Mouse (Mus musculus) adrenal gland, adult (tissue): Measurements from ENCODE around the gene Borcs6.

ENCODE experiments used
- DNase-seq, 2 experiments: peaks; one replicate each; pipeline ENCODE4 v3.0.0; 2022 to 2023; ENCODE audit warnings: low spot score in 1 of 2; ENCODE audit not compliant: inconsistent age in 2 of 2

The Borcs6 gene

GRCm38 (mm10) chr11:69047592-69047991 is 11.9 kb upstream of the Borcs6 start:
- no peak for DNase-seq

GRCm38 (mm10) chr11:69048151-69048550 is 11.4 kb upstream of the Borcs6 start:
- no peak for DNase-seq

- peak in 1 of 2 experiments; percentile 46 for DNase-seq
Observed at GRCm38 (mm10) chr11:69050748-69051147, 8.8 kb upstream of the Borcs6 start.

- no peak for DNase-seq
Observed at GRCm38 (mm10) chr11:69051771-69052170, 7.7 kb upstream of the Borcs6 start.

GRCm38 (mm10) chr11:69052824-69053421 is 6.6 kb upstream of the Borcs6 start:
- no peak for DNase-seq

- no peak for DNase-seq
Observed at GRCm38 (mm10) chr11:69053848-69054247, 5.7 kb upstream of the Borcs6 start.

- DNase-seq, result no peak
Observed at GRCm38 (mm10) chr11:69058265-69058664, 1.3 kb upstream of the Borcs6 start.

GRCm38 (mm10) chr11:69058729-69059356 is 674 bp upstream of the Borcs6 start:
- no peak for DNase-seq

- no peak for DNase-seq
Observed at GRCm38 (mm10) chr11:69059975-69060411, 476 bp downstream of the Borcs6 start.

GRCm38 (mm10) chr11:69060448-69061254 is 1.1 kb downstream of the Borcs6 start:
- peak; percentile 63 to 84 for DNase-seq

- DNase-seq, result peak; percentile 49 to 67
Observed at GRCm38 (mm10) chr11:69061255-69061912, 1.9 kb downstream of the Borcs6 start.

GRCm38 (mm10) chr11:69062194-69062760 is 2.8 kb downstream of the Borcs6 start:
- DNase-seq, result peak; percentile 82 to 96

- peak; percentile 95 to 100 for DNase-seq
Observed at GRCm38 (mm10) chr11:69062761-69063224, 3.3 kb downstream of the Borcs6 start.

- peak; percentile 82 to 97 for DNase-seq
Observed at GRCm38 (mm10) chr11:69063413-69064201, 4.1 kb downstream of the Borcs6 start.

- DNase-seq, result peak in 1 of 2 experiments; percentile 39
Observed at GRCm38 (mm10) chr11:69064259-69065133, 5.0 kb downstream of the Borcs6 start.

GRCm38 (mm10) chr11:69065394-69065925 is 5.9 kb downstream of the Borcs6 start:
- peak in 1 of 2 experiments; percentile 41 for DNase-seq

- peak; percentile 78 to 80 for DNase-seq
Observed at GRCm38 (mm10) chr11:69066163-69066861, 6.8 kb downstream of the Borcs6 start.

- peak; percentile 91 to 97 for DNase-seq
Observed at GRCm38 (mm10) chr11:69066956-69067355, 7.4 kb downstream of the Borcs6 start.
